Mouse (Mus musculus) mature B cell (primary cell): ENCODE measurements around the gene Lama1.
"Not testable (repeated sequence)": the region's sequence is repeated elsewhere in the genome, so short reads cannot be mapped to it uniquely, and the experiment has no call there.

Experiments
- in situ Hi-C: fragments of 300-500 bp; cut with MboI; formaldehyde crosslinking; loops from 2 replicates; pipeline ENCODE4 v1.14.3; 2019

The Lama1 gene

GRCm38 (mm10) chr17:67838948-67839347 is 141.9 kb downstream of the Lama1 start:
- in situ Hi-C loops, result no loop called here

GRCm38 (mm10) chr17:67841494-67841893 is 144.4 kb downstream of the Lama1 start:
- in situ Hi-C loops, result not testable (repeated sequence)

- in situ Hi-C loops, result no loop called here
Observed at GRCm38 (mm10) chr17:67861080-67861630, 164.1 kb downstream of the Lama1 start.

GRCm38 (mm10) chr17:67861744-67862535 is 164.9 kb downstream of the Lama1 start:
- in situ Hi-C loops, result no loop called here

- in situ Hi-C loops, result no loop called here
Observed at GRCm38 (mm10) chr17:67864363-67864762, 167.3 kb downstream of the Lama1 start.

- in situ Hi-C loops, result no loop called here
Observed at GRCm38 (mm10) chr17:67864912-67865311, 167.9 kb downstream of the Lama1 start.

- in situ Hi-C loops, result no loop called here
Observed at GRCm38 (mm10) chr17:67866026-67866425, 169.0 kb downstream of the Lama1 start.

GRCm38 (mm10) chr17:67866541-67867241 is 169.6 kb downstream of the Lama1 start:
- in situ Hi-C loops, result no loop called here

- in situ Hi-C loops, result no loop called here
Observed at GRCm38 (mm10) chr17:67869731-67870601, 172.9 kb downstream of the Lama1 start.
